Mouse (Mus musculus) kidney, postnatal 36 days (tissue): ENCODE data around the gene Car7.
A peak's percentile ranks its signal among the peaks of the same experiment; 100 is the strongest.
"Not testable (repeated sequence)": the region's sequence is repeated elsewhere in the genome, so short reads cannot be mapped to it uniquely, and the experiment has no call there.

Source experiments
- DNase-seq, 2 experiments: peaks; one replicate each; pipeline ENCODE4 v3.0.0; 2021 to 2022; ENCODE audit warnings: mixed read lengths in 2 of 2

Car7 gene

GRCm38 (mm10) chr8:104570436-104571343, 36.2 kb downstream of the Car7 start:
- peak; percentile 86 to 96 for DNase-seq

- DNase-seq, result no peak
Measured at GRCm38 (mm10) chr8:104576820-104577219, 42.3 kb downstream of the Car7 start.

- not testable (repeated sequence) for DNase-seq
Measured at GRCm38 (mm10) chr8:104577606-104578005, 43.1 kb downstream of the Car7 start.

- DNase-seq, result no peak
Measured at GRCm38 (mm10) chr8:104584522-104584921, 50.0 kb downstream of the Car7 start.

- DNase-seq, result no peak
Measured at GRCm38 (mm10) chr8:104590284-104590683, 55.8 kb downstream of the Car7 start.

GRCm38 (mm10) chr8:104591133-104591834, 56.8 kb downstream of the Car7 start, which contains the start of gene Pdp2:
Gene Pdp2, plus strand, starts transcription at chr8:104591451.
- peak; percentile 92 to 96 for DNase-seq

- DNase-seq, result peak; percentile 49 to 71
Measured at GRCm38 (mm10) chr8:104591856-104592255, 57.4 kb downstream of the Car7 start.

GRCm38 (mm10) chr8:104592566-104592965, 58.1 kb downstream of the Car7 start:
- DNase-seq, result no peak

- DNase-seq, result no peak
Measured at GRCm38 (mm10) chr8:104593536-104594325, 59.2 kb downstream of the Car7 start.

- DNase-seq, result no peak
Measured at GRCm38 (mm10) chr8:104594611-104595362, 60.3 kb downstream of the Car7 start.

GRCm38 (mm10) chr8:104595773-104596536, 61.5 kb downstream of the Car7 start:
- peak; percentile 54 to 67 for DNase-seq

GRCm38 (mm10) chr8:104597656-104598055, 63.2 kb downstream of the Car7 start:
- DNase-seq, result peak; percentile 69 to 72

GRCm38 (mm10) chr8:104598496-104598895, 64.0 kb downstream of the Car7 start:
- DNase-seq, result peak; percentile 78 to 81
